Mouse (Mus musculus) MEL (cell line): ENCODE results near the gene Naa80. TPM values are rescaled to one million over a fixed set of nuclear protein-coding genes. Genes with fewer than 3 reads are reported as not detected.

Experiments used
- DNase-seq: peaks from one replicate; pipeline ENCODE4 v3.0.0; 2011; ENCODE audit warnings: low read depth, low spot score
- H3K27ac ChIP-seq: 2 replicates; pipeline ENCODE4 v1.5.1; 2012; ENCODE audit warnings: low read depth, mild to moderate bottlenecking, control low read depth, low read length, moderate library complexity; ENCODE audit not compliant: control insufficient read depth
- H3K27me3 ChIP-seq, 2 experiments: fragments of 150-350 bp in 1 of 2; sonication (generic) in 1 of 2; 2 replicates each; pipeline ENCODE4 v1.6.1; 2012; ENCODE audit warnings: low read length in 2 of 2, mild to moderate bottlenecking in 2 of 2, improper control_type of control experiment in 1 of 2, moderate library complexity in 1 of 2; ENCODE audit not compliant: insufficient read depth in 2 of 2, control insufficient read depth in 1 of 2
- H3K36me3 ChIP-seq, 2 experiments: 2 replicates each; pipeline ENCODE4 v1.6.1; 2012 to 2014; ENCODE audit warnings: low read length in 2 of 2, improper control_type of control experiment in 1 of 2, inconsistent platforms in 1 of 2, mild to moderate bottlenecking in 1 of 2; ENCODE audit not compliant: insufficient read depth in 2 of 2, control insufficient read depth in 1 of 2
- H3K4me1 ChIP-seq, 2 experiments: fragments of 150-350 bp in 1 of 2; sonication (generic) in 1 of 2; 2 replicates each; pipeline ENCODE4 v1.6.1; 2012; ENCODE audit warnings: low read length in 2 of 2, improper control_type of control experiment in 1 of 2, mild to moderate bottlenecking in 1 of 2; ENCODE audit not compliant: insufficient read depth in 2 of 2, control insufficient read depth in 1 of 2
- H3K4me3 ChIP-seq, 2 experiments: fragments of 150-350 bp in 1 of 2; sonication (generic) in 1 of 2; 2 replicates each; pipeline ENCODE4 v1.5.1; 2012; ENCODE audit warnings: low read depth in 2 of 2, low read length in 2 of 2, mild to moderate bottlenecking in 2 of 2, moderate library complexity in 2 of 2, control low read depth in 1 of 2, improper control_type of control experiment in 1 of 2; ENCODE audit not compliant: control insufficient read depth in 1 of 2, insufficient read depth in 1 of 2
- H3K79me2 ChIP-seq: 2 replicates; pipeline ENCODE4 v1.6.1; 2012; ENCODE audit warnings: mild to moderate bottlenecking, low read length, moderate library complexity; ENCODE audit not compliant: control insufficient read depth, poor library complexity, insufficient read depth
- H3K9ac ChIP-seq: 2 replicates; pipeline ENCODE4 v1.6.1; 2012; ENCODE audit warnings: low read depth, mild to moderate bottlenecking, control low read depth, low read length, moderate library complexity; ENCODE audit not compliant: control insufficient read depth, poor library complexity, severe bottlenecking
- H3K9me3 ChIP-seq: fragments of 150-350 bp; sonication (generic); replicated peaks from 2 replicates; pipeline ENCODE4 v1.6.1; 2012; ENCODE audit warnings: mild to moderate bottlenecking, low read length, improper control_type of control experiment, moderate library complexity; ENCODE audit not compliant: insufficient read depth
- BHLHE40 ChIP-seq: IDR thresholded peaks from 2 replicates; pipeline ENCODE4 v1.6.1; 2012; ENCODE audit warnings: low read depth, mild to moderate bottlenecking, inconsistent platforms, low read length, improper control_type of control experiment, borderline replicate concordance
- E2F4 ChIP-seq: IDR thresholded peaks from 2 replicates; pipeline ENCODE4 v1.6.1; 2011; ENCODE audit warnings: low read depth, low read length, improper control_type of control experiment, borderline replicate concordance
- EP300 ChIP-seq, 2 experiments: IDR thresholded peaks; 2 replicates each; pipeline ENCODE4 v1.6.1; 2011; ENCODE audit warnings: improper control_type of control experiment in 2 of 2, low read length in 2 of 2, low read depth in 1 of 2, mild to moderate bottlenecking in 1 of 2
- GABPA ChIP-seq: IDR thresholded peaks from 2 replicates; pipeline ENCODE4 v1.6.1; 2012; ENCODE audit warnings: low read depth, mild to moderate bottlenecking, inconsistent platforms, low read length, improper control_type of control experiment, moderate library complexity
- GATA1 ChIP-seq: IDR thresholded peaks from 2 replicates; pipeline ENCODE4 v1.6.1; 2011; ENCODE audit warnings: low read depth, low read length, improper control_type of control experiment
- JUND ChIP-seq: IDR thresholded peaks from 2 replicates; pipeline ENCODE4 v1.6.1; 2011; ENCODE audit warnings: low read depth, mild to moderate bottlenecking, improper control_type of control experiment, low read length
- MAFK ChIP-seq: IDR thresholded peaks from 2 replicates; pipeline ENCODE4 v1.6.1; 2011; ENCODE audit warnings: low read depth, mild to moderate bottlenecking, low read length, improper control_type of control experiment, borderline replicate concordance
- MAZ ChIP-seq: IDR thresholded peaks from 2 replicates; pipeline ENCODE4 v1.6.1; 2012; ENCODE audit warnings: low read depth, mild to moderate bottlenecking, inconsistent platforms, low read length, improper control_type of control experiment
- MYC ChIP-seq: IDR thresholded peaks from 2 replicates; pipeline ENCODE4 v1.6.1; 2011; ENCODE audit warnings: low read depth, mild to moderate bottlenecking, low read length, improper control_type of control experiment, moderate library complexity
- NELFE ChIP-seq: IDR thresholded peaks from 2 replicates; pipeline ENCODE4 v1.6.1; 2011; ENCODE audit warnings: low read depth, low read length, improper control_type of control experiment
- POLR2AphosphoS2 ChIP-seq: IDR thresholded peaks from 2 replicates; pipeline ENCODE4 v1.6.1; 2011; ENCODE audit warnings: low read length, improper control_type of control experiment
- POLR2AphosphoS5 ChIP-seq: IDR thresholded peaks from 2 replicates; pipeline ENCODE4 v1.6.1; 2012; ENCODE audit warnings: low read depth, borderline replicate concordance, mild to moderate bottlenecking, inconsistent platforms, low read length, moderate library complexity, mixed read lengths
- SIN3A ChIP-seq: IDR thresholded peaks from 2 replicates; pipeline ENCODE4 v1.6.1; 2012; ENCODE audit warnings: low read length, improper control_type of control experiment, inconsistent platforms
- TBP ChIP-seq: IDR thresholded peaks from 2 replicates; pipeline ENCODE4 v1.8.0; 2011; ENCODE audit warnings: low read depth, low read length, improper control_type of control experiment
- TCF12 ChIP-seq: IDR thresholded peaks from 2 replicates; pipeline ENCODE4 v1.6.1; 2014; ENCODE audit warnings: low read depth, mild to moderate bottlenecking, inconsistent platforms, low read length, improper control_type of control experiment, moderate library complexity
- USF2 ChIP-seq, 2 experiments: IDR thresholded peaks; 2 replicates each; pipeline ENCODE4 v1.6.1; 2011 to 2012; ENCODE audit warnings: improper control_type of control experiment in 2 of 2, low read length in 2 of 2, borderline replicate concordance in 1 of 2, inconsistent platforms in 1 of 2, low read depth in 1 of 2, mild to moderate bottlenecking in 1 of 2; ENCODE audit not compliant: insufficient read depth in 1 of 2
- ZMIZ1 ChIP-seq: IDR thresholded peaks from 2 replicates; pipeline ENCODE4 v1.6.1; 2012; ENCODE audit warnings: low read depth, mild to moderate bottlenecking, inconsistent platforms, low read length, improper control_type of control experiment, moderate library complexity
- polyA plus RNA-seq, 2 experiments: library from polyadenylated mRNA; stranded (reverse) in 1 of 2; unstranded in 1 of 2; fragments of >175 nt in 1 of 2; fragments of >200 nt in 1 of 2; gene quantifications; 2 replicates each; pipeline versions ENCODE4 v1.2.1 to v1.2.4; 2012; ENCODE audit warnings: low replicate concordance in 2 of 2, low read depth in 1 of 2; ENCODE audit not compliant: insufficient read length in 2 of 2, insufficient read depth in 1 of 2, missing spikeins in 1 of 2
- total RNA-seq: library from RNA; depleted of rRNA; stranded (reverse); fragments of 300-350 nt; gene quantifications from 2 replicates; pipeline ENCODE4 v1.2.3, GENCODE M21; 2012

Gene Naa80
- total and polyA plus RNA-seq, 3 experiments: 14.3 to 74.0 TPM; not detected in 1

GRCm38 (mm10) chr9:107542721-107543120 lies 36.0 kb upstream of the Naa80 start:
- H3K27me3 ChIP-seq: no peaks in the 10 kb centered on the region
- no peak for TF ChIP-seq TCF12
- H3K9ac ChIP-seq: peak overlapping the region; percentile 82
- H3K4me3 ChIP-seq: peak overlapping the region; percentile 72 to 90
- H3K36me3 ChIP-seq: peaks cover 0 to 2% of the 10 kb centered on the region in 2 experiments; a peak in 1 of 4 replicates
- peaks cover 7% of the 10 kb centered on the region for H3K79me2 ChIP-seq
- H3K27ac ChIP-seq: no peak overlapping the region
- no peaks in the 10 kb centered on the region for H3K9me3 ChIP-seq
- DNase-seq: no peak
- H3K4me1 ChIP-seq: peaks cover 0 to 8% of the 10 kb centered on the region in 2 experiments; a peak in 1 of 4 replicates

- no peaks in the 10 kb centered on the region for H3K9me3 ChIP-seq
- H3K27ac ChIP-seq: no peak overlapping the region
- H3K36me3 ChIP-seq: peaks cover 0 to 2% of the 10 kb centered on the region in 2 experiments; a peak in 1 of 4 replicates
- H3K4me1 ChIP-seq: peaks cover 0 to 8% of the 10 kb centered on the region in 2 experiments; a peak in 1 of 4 replicates
- H3K9ac ChIP-seq: no peak overlapping the region
- no peak overlapping the region for H3K4me3 ChIP-seq
- H3K27me3 ChIP-seq: no peaks in the 10 kb centered on the region
- no peak for DNase-seq
- H3K79me2 ChIP-seq: peaks cover 4% of the 10 kb centered on the region; the same call in 1 of the 2 replicates
- TF ChIP-seq MAZ (no peak), TBP (no peak), POLR2AphosphoS5 (no peak), E2F4 (no peak), SIN3A (no peak), GATA1 (no peak), NELFE (no peak), TCF12 (no peak), BHLHE40 (no peak), USF2 (IDR thresholded peaks at IDR 0.05; ENCODE audit: borderline replicate concordance in 1 of 2, insufficient read depth in 1 of 2, low read depth in 1 of 2, low read length in 2 of 2) (no peak), JUND (no peak)
Measured at GRCm38 (mm10) chr9:107543299-107543698, 35.4 kb upstream of the Naa80 start.

- Histone ChIP-seq H3K27ac (no peak overlapping the region), H3K27me3 (no peaks in the 10 kb centered on the region), H3K79me2 (peaks cover 4% of the 10 kb centered on the region; the same call in 1 of the 2 replicates), H3K9me3 (no peaks in the 10 kb centered on the region), H3K4me1 (peaks cover 0 to 8% of the 10 kb centered on the region in 2 experiments; a peak in 1 of 4 replicates), H3K4me3 (no peak overlapping the region), H3K36me3 (peaks cover 0 to 2% of the 10 kb centered on the region in 2 experiments; a peak in 1 of 4 replicates), H3K9ac (no peak overlapping the region)
- TF ChIP-seq SIN3A (no peak), MYC (no peak), TCF12 (no peak), GABPA (no peak), MAFK (no peak), USF2 (IDR thresholded peaks at IDR 0.05; ENCODE audit: borderline replicate concordance in 1 of 2, insufficient read depth in 1 of 2, low read depth in 1 of 2, low read length in 2 of 2) (no peak), ZMIZ1 (no peak), EP300 (IDR thresholded peaks at IDR 0.05; ENCODE audit: low read depth in 1 of 2, low read length in 2 of 2) (no peak), POLR2AphosphoS2 (no peak)
- no peak for DNase-seq
Measured at GRCm38 (mm10) chr9:107544196-107544700, 34.4 kb upstream of the Naa80 start.
